Mouse (Mus musculus): ENCODE results near the gene Palld. TPM values are rescaled to one million over a fixed set of nuclear protein-coding genes. Genes with fewer than 3 reads are reported as not detected.

Gene Palld
- polyA plus RNA-seq, 1 experiment from 2014 or later: 17.3 TPM

- H3K36me3 ChIP-seq (replicated peaks; ENCODE audit: control insufficient read depth, insufficient read depth): no peaks in the 10 kb centered on the region
- H3K4me1 ChIP-seq (replicated peaks; ENCODE audit: control insufficient read depth, insufficient read depth, low read length): no peaks in the 10 kb centered on the region
- H3K9ac ChIP-seq: no peak overlapping the region
- H3K9me3 ChIP-seq (ENCODE audit: control insufficient read depth, low read length): no peaks in the 10 kb centered on the region
- 89% methylated on average over 8 of the region's 8 CpGs for WGBS
- ATAC-seq (ENCODE audit: low FRiP score) (no peak), DNase-seq (ENCODE audit: low spot score) (no peak)
- H3K27ac ChIP-seq: no peak overlapping the region
- no peak overlapping the region for H3K4me2 ChIP-seq (replicated peaks)
- H3K27me3 ChIP-seq (ENCODE audit: control insufficient read depth, insufficient read depth, low read length): no peaks in the 10 kb centered on the region
- no peak overlapping the region for H3K4me3 ChIP-seq (replicated peaks; ENCODE audit: low read length)
Observed at GRCm38 (mm10) chr8:61843776-61844175, 58.7 kb downstream of the Palld start.

DNA sequence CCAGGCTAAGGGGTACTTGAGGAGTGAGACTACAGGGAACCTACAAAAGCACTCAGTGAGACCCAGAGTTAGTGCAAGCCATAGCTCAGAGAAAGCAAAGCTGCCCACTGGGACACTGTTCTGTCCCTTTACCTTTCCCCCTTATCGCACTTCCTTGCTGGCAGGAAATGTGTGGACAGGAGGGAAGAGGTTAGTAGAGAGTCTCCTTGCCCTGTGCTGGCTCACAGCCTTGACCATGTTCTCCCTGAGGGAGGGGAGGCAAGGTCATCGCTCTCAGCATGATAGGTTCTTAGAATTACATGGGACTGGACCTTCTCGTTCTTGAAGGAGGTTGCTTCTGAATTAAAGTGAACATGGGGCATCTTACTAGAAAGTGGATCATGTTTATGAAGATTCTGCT lies 69.3 kb downstream of the Palld start:
- WGBS: 86% methylated on average over 3 of the region's 3 CpGs
- H3K4me1 ChIP-seq (replicated peaks; ENCODE audit: control insufficient read depth, insufficient read depth, low read length): no peaks in the 10 kb centered on the region
- no peak overlapping the region for H3K9ac ChIP-seq
- H3K4me3 ChIP-seq (replicated peaks; ENCODE audit: low read length): no peak overlapping the region
- no peaks in the 10 kb centered on the region for H3K9me3 ChIP-seq (ENCODE audit: control insufficient read depth, low read length)
- no peaks in the 10 kb centered on the region for H3K36me3 ChIP-seq (replicated peaks; ENCODE audit: control insufficient read depth, insufficient read depth)
- H3K27ac ChIP-seq: no peak overlapping the region
- no peaks in the 10 kb centered on the region for H3K27me3 ChIP-seq (ENCODE audit: control insufficient read depth, insufficient read depth, low read length)
- no peak overlapping the region for H3K4me2 ChIP-seq (replicated peaks)
- ATAC-seq (ENCODE audit: low FRiP score) (no peak), DNase-seq (ENCODE audit: low spot score) (no peak)

DNA sequence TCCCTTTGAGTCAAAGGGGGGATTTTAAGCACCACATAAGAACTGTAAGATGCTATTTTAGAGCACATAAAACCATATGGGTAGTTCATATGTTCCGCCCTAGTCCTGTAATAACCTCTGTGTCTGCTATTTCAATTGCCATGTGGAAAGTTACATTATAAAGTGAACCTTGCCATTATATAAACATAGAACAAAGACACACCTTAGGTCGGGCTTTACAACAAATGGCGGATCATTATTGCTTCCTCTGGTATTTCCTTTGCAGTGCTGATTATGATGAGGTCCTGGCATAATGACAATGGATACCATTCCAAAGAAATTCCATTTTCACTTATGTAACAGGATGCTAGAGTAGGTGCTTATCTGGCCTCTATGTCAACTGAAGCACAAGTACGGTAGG lies 70.5 kb downstream of the Palld start:
- H3K4me3 ChIP-seq (replicated peaks; ENCODE audit: low read length): no peak overlapping the region
- WGBS: 95% methylated on average over 4 of the region's 4 CpGs
- ATAC-seq (ENCODE audit: low FRiP score) (no peak), DNase-seq (ENCODE audit: low spot score) (no peak)
- H3K27me3 ChIP-seq (ENCODE audit: control insufficient read depth, insufficient read depth, low read length): no peaks in the 10 kb centered on the region
- H3K4me1 ChIP-seq (replicated peaks; ENCODE audit: control insufficient read depth, insufficient read depth, low read length): no peaks in the 10 kb centered on the region
- no peaks in the 10 kb centered on the region for H3K36me3 ChIP-seq (replicated peaks; ENCODE audit: control insufficient read depth, insufficient read depth)
- no peaks in the 10 kb centered on the region for H3K9me3 ChIP-seq (ENCODE audit: control insufficient read depth, low read length)
- H3K27ac ChIP-seq: no peak overlapping the region
- no peak overlapping the region for H3K9ac ChIP-seq
- no peak overlapping the region for H3K4me2 ChIP-seq (replicated peaks)

DNA sequence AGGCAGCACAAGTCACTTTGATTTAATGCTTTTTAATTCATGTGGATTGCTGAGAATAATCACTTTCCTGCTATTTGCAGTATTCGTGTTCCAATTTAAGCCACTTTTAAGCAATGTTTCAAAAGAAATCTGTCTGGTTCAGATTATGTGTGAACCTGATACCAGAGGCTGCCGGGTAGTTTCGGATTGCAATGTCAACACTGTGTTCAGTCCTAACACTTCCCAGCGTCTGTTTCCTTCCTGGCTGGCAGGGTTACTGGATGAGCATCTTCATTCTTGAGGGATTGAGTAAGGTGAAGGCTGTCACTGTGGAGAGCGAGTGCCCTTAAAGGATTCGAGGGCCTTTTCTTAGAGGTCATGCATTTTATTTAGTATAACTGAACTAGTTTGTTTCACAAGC lies 71.7 kb downstream of the Palld start:
- no peak overlapping the region for H3K4me3 ChIP-seq (replicated peaks; ENCODE audit: low read length)
- no peaks in the 10 kb centered on the region for H3K4me1 ChIP-seq (replicated peaks; ENCODE audit: control insufficient read depth, insufficient read depth, low read length)
- no peak for ATAC-seq (ENCODE audit: low FRiP score)
- H3K4me2 ChIP-seq (replicated peaks): no peak overlapping the region
- H3K36me3 ChIP-seq (replicated peaks; ENCODE audit: control insufficient read depth, insufficient read depth): no peaks in the 10 kb centered on the region
- H3K27ac ChIP-seq: no peak overlapping the region
- no peaks in the 10 kb centered on the region for H3K9me3 ChIP-seq (ENCODE audit: control insufficient read depth, low read length)
- no peak for DNase-seq (ENCODE audit: low spot score)
- H3K27me3 ChIP-seq (ENCODE audit: control insufficient read depth, insufficient read depth, low read length): no peaks in the 10 kb centered on the region
- no peak overlapping the region for H3K9ac ChIP-seq
- 72% methylated on average over 6 of the region's 6 CpGs for WGBS

- H3K36me3 ChIP-seq (replicated peaks; ENCODE audit: control insufficient read depth, insufficient read depth): no peaks in the 10 kb centered on the region
- H3K4me1 ChIP-seq (replicated peaks; ENCODE audit: control insufficient read depth, insufficient read depth, low read length): peaks cover 6% of the 10 kb centered on the region
- no peak overlapping the region for H3K4me3 ChIP-seq (replicated peaks; ENCODE audit: low read length)
- ATAC-seq (ENCODE audit: low FRiP score): no peak
- no peaks in the 10 kb centered on the region for H3K9me3 ChIP-seq (ENCODE audit: control insufficient read depth, low read length)
- no peak overlapping the region for H3K27ac ChIP-seq
- no peak for DNase-seq (ENCODE audit: low spot score)
- H3K27me3 ChIP-seq (ENCODE audit: control insufficient read depth, insufficient read depth, low read length): no peaks in the 10 kb centered on the region
- no peak overlapping the region for H3K9ac ChIP-seq
- WGBS: 85% methylated on average over 3 of the region's 3 CpGs
- H3K4me2 ChIP-seq (replicated peaks): no peak overlapping the region
Observed at GRCm38 (mm10) chr8:61824563-61824962, 77.9 kb downstream of the Palld start.

- H3K4me1 ChIP-seq (replicated peaks; ENCODE audit: control insufficient read depth, insufficient read depth, low read length): peaks cover 6% of the 10 kb centered on the region
- no peak for ATAC-seq (ENCODE audit: low FRiP score)
- no peak overlapping the region for H3K4me3 ChIP-seq (replicated peaks; ENCODE audit: low read length)
- H3K9me3 ChIP-seq (ENCODE audit: control insufficient read depth, low read length): no peaks in the 10 kb centered on the region
- H3K36me3 ChIP-seq (replicated peaks; ENCODE audit: control insufficient read depth, insufficient read depth): no peaks in the 10 kb centered on the region
- 28% methylated on average over 5 of the region's 5 CpGs for WGBS
- H3K27ac ChIP-seq: no peak overlapping the region
- DNase-seq (ENCODE audit: low spot score): no peak
- no peak overlapping the region for H3K9ac ChIP-seq
- H3K27me3 ChIP-seq (ENCODE audit: control insufficient read depth, insufficient read depth, low read length): no peaks in the 10 kb centered on the region
- no peak overlapping the region for H3K4me2 ChIP-seq (replicated peaks)
Observed at GRCm38 (mm10) chr8:61823157-61823556, 79.3 kb downstream of the Palld start.

DNA sequence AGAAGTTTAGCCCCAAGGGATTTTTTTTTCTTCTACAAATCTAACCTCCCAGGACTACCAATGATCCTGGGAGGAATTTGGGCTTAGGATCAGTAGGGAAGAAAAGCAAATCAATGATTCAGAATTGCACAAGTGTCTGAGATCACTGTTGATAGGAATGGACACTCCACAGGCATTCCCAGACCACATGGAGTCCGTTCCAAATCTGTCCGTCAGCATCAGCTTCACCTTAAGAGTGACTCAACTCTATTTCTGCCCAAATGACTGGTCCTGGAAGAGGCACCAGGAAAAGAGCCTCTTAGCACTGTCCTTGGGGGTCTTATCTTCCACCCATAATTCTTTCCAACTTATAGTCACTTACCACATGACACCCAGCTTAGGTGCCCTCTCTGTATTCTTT lies 98.7 kb downstream of the Palld start:
- 91% methylated on average over 2 of the region's 2 CpGs for WGBS
- H3K4me2 ChIP-seq (replicated peaks): no peak overlapping the region
- no peaks in the 10 kb centered on the region for H3K27me3 ChIP-seq (ENCODE audit: control insufficient read depth, insufficient read depth, low read length)
- no peaks in the 10 kb centered on the region for H3K9me3 ChIP-seq (ENCODE audit: control insufficient read depth, low read length)
- H3K4me3 ChIP-seq (replicated peaks; ENCODE audit: low read length): no peak overlapping the region
- no peaks in the 10 kb centered on the region for H3K4me1 ChIP-seq (replicated peaks; ENCODE audit: control insufficient read depth, insufficient read depth, low read length)
- no peaks in the 10 kb centered on the region for H3K36me3 ChIP-seq (replicated peaks; ENCODE audit: control insufficient read depth, insufficient read depth)
- H3K9ac ChIP-seq: no peak overlapping the region
- no peak overlapping the region for H3K27ac ChIP-seq
- no peak for ATAC-seq (ENCODE audit: low FRiP score)
- no peak for DNase-seq (ENCODE audit: low spot score)

GRCm38 (mm10) chr8:61802840-61803239 lies 99.7 kb downstream of the Palld start:
- Histone ChIP-seq H3K27me3 (ENCODE audit: control insufficient read depth, insufficient read depth, low read length) (no peaks in the 10 kb centered on the region), H3K27ac (no peak overlapping the region), H3K9ac (no peak overlapping the region), H3K4me2 (replicated peaks) (no peak overlapping the region), H3K4me3 (replicated peaks; ENCODE audit: low read length) (no peak overlapping the region), H3K4me1 (replicated peaks; ENCODE audit: control insufficient read depth, insufficient read depth, low read length) (no peaks in the 10 kb centered on the region), H3K9me3 (ENCODE audit: control insufficient read depth, low read length) (no peaks in the 10 kb centered on the region), H3K36me3 (replicated peaks; ENCODE audit: control insufficient read depth, insufficient read depth) (no peaks in the 10 kb centered on the region)
- no peak for DNase-seq (ENCODE audit: low spot score)
- WGBS: 93% methylated on average over 2 of the region's 2 CpGs
- no peak for ATAC-seq (ENCODE audit: low FRiP score)

DNA sequence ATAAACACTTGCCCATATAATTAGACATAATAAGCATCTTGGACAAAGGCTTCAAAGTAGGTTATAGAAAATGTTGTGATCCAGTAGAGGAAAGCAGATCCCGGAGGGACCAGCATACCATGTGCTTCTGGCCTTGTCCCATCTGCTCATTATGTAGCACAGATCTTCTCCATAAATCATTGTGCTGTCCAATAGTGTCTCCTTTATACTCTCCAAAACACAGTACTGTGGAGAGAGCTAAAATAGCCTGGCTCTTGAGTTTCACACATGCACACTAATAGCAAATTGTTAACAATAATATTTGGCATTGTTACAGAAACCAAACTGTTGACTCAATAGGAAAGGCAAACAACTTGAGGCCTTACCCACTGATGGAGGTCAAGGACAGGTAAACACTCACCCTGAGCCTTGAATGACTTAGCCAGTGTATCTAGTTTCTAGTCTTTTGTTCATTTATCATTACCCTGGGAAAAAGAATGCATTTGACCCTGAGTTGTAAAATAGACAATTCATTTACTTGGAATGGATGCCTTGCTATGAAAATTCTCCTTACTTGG lies 105.0 kb downstream of the Palld start:
- ATAC-seq (ENCODE audit: low FRiP score): no peak
- no peak for DNase-seq (ENCODE audit: low spot score)
- no peaks in the 10 kb centered on the region for H3K4me1 ChIP-seq (replicated peaks; ENCODE audit: control insufficient read depth, insufficient read depth, low read length)
- WGBS: 90% methylated on average over 1 of the region's 1 CpGs
- H3K9me3 ChIP-seq (ENCODE audit: control insufficient read depth, low read length): no peaks in the 10 kb centered on the region
- H3K4me2 ChIP-seq (replicated peaks): no peak overlapping the region
- H3K36me3 ChIP-seq (replicated peaks; ENCODE audit: control insufficient read depth, insufficient read depth): no peaks in the 10 kb centered on the region
- no peak overlapping the region for H3K9ac ChIP-seq
- no peaks in the 10 kb centered on the region for H3K27me3 ChIP-seq (ENCODE audit: control insufficient read depth, insufficient read depth, low read length)
- H3K4me3 ChIP-seq (replicated peaks; ENCODE audit: low read length): no peak overlapping the region
- no peak overlapping the region for H3K27ac ChIP-seq

- no peaks in the 10 kb centered on the region for H3K4me1 ChIP-seq (replicated peaks; ENCODE audit: control insufficient read depth, insufficient read depth, low read length)
- no peak overlapping the region for H3K27ac ChIP-seq
- WGBS: 87% methylated on average over 7 of the region's 7 CpGs
- DNase-seq (ENCODE audit: low spot score) (no peak), ATAC-seq (ENCODE audit: low FRiP score) (no peak)
- no peaks in the 10 kb centered on the region for H3K36me3 ChIP-seq (replicated peaks; ENCODE audit: control insufficient read depth, insufficient read depth)
- no peaks in the 10 kb centered on the region for H3K27me3 ChIP-seq (ENCODE audit: control insufficient read depth, insufficient read depth, low read length)
- H3K9me3 ChIP-seq (ENCODE audit: control insufficient read depth, low read length): no peaks in the 10 kb centered on the region
- no peak overlapping the region for H3K9ac ChIP-seq
- no peak overlapping the region for H3K4me2 ChIP-seq (replicated peaks)
- H3K4me3 ChIP-seq (replicated peaks; ENCODE audit: low read length): no peak overlapping the region
Observed at GRCm38 (mm10) chr8:61796537-61797050, 105.9 kb downstream of the Palld start.
